Mouse (Mus musculus) bone marrow, adult 2 months (tissue): ENCODE measurements around the gene Dlx3. TPM values are rescaled to one million over a fixed set of nuclear protein-coding genes. Genes with fewer than 3 reads are reported as not detected.

Experiments
- H3K27ac ChIP-seq: fragments of 200-500 bp; 2 replicates; pipeline ENCODE4 v1.5.1; 2012; ENCODE audit warnings: low read depth, mild to moderate bottlenecking, control low read depth, inconsistent platforms, low read length; ENCODE audit not compliant: control insufficient read depth, poor library complexity, insufficient read depth
- H3K4me1 ChIP-seq: fragments of 200-500 bp; 2 replicates; pipeline ENCODE4 v1.6.1; 2011; ENCODE audit warnings: low read length; ENCODE audit not compliant: control insufficient read depth, insufficient read depth
- H3K4me3 ChIP-seq: fragments of 200-500 bp; replicated peaks from 2 replicates; pipeline ENCODE3; 2011; ENCODE audit warnings: mild to moderate bottlenecking, low read depth, low read length, control low read depth; ENCODE audit not compliant: control insufficient read depth
- CTCF ChIP-seq: fragments of 200-500 bp; IDR thresholded peaks from 2 replicates; pipeline ENCODE4 v1.5.1; 2011; ENCODE audit warnings: low read length, control low read depth; ENCODE audit not compliant: control insufficient read depth, insufficient read depth
- POLR2A ChIP-seq: fragments of 200-500 bp; IDR thresholded peaks from 2 replicates; pipeline ENCODE4 v1.6.1; 2011; ENCODE audit warnings: low read depth, mild to moderate bottlenecking, control low read depth, low read length, borderline replicate concordance; ENCODE audit not compliant: control insufficient read depth
- WGBS: fragments of 180-500 bp; shearing (Covaris S2); methylation state at CpG from one replicate; pipeline ENCODE4 v1.1.7; 2018; 5-methylcytosine and 5-hydroxymethylcytosine counted together
- polyA plus RNA-seq: library from polyadenylated mRNA; stranded (reverse); fragments of >200 nt; gene quantifications from 2 replicates; pipeline ENCODE4 v1.2.4, GENCODE M21; 2011; ENCODE audit warnings: low replicate concordance; ENCODE audit not compliant: missing spikeins, insufficient read depth, insufficient read length

Gene Dlx3
- polyA plus RNA-seq, 1 experiment = 0.57 TPM

GRCm38 (mm10) chr11:95097889-95098288 is 22.0 kb upstream of the Dlx3 start:
- WGBS = 62% methylated on average over 6 of the region's 6 CpGs
- no peaks in the 10 kb centered on the region; the same call in 1 of the 2 replicates for H3K4me1 ChIP-seq
- TF ChIP-seq POLR2A (no peak), CTCF (no peak)
- no peak overlapping the region for H3K4me3 ChIP-seq
- no peak overlapping the region for H3K27ac ChIP-seq

GRCm38 (mm10) chr11:95098346-95099095 is 21.4 kb upstream of the Dlx3 start:
- Histone ChIP-seq H3K4me1 (no peaks in the 10 kb centered on the region; the same call in 1 of the 2 replicates), H3K4me3 (no peak overlapping the region), H3K27ac (no peak overlapping the region)
- WGBS = 77% methylated on average over 5 of the region's 5 CpGs
- TF ChIP-seq CTCF (no peak), POLR2A (no peak)

GRCm38 (mm10) chr11:95100393-95100792 is 19.5 kb upstream of the Dlx3 start:
- TF ChIP-seq POLR2A = no peak
- no peak for TF ChIP-seq CTCF
- Histone ChIP-seq H3K4me1 (no peaks in the 10 kb centered on the region; the same call in 1 of the 2 replicates), H3K4me3 (no peak overlapping the region), H3K27ac (no peak overlapping the region)
- WGBS = 48% methylated on average over 3 of the region's 3 CpGs

GRCm38 (mm10) chr11:95101071-95101788 is 18.7 kb upstream of the Dlx3 start:
- Histone ChIP-seq H3K27ac (no peak overlapping the region), H3K4me3 (no peak overlapping the region), H3K4me1 (no peaks in the 10 kb centered on the region; the same call in 1 of the 2 replicates)
- 14% methylated on average over 16 of the region's 16 CpGs for WGBS
- TF ChIP-seq POLR2A (no peak), CTCF (no peak)

- 76% methylated on average over 19 of the region's 19 CpGs for WGBS
- no peak for TF ChIP-seq CTCF
- TF ChIP-seq POLR2A = no peak
- Histone ChIP-seq H3K27ac (no peak overlapping the region), H3K4me3 (no peak overlapping the region), H3K4me1 (no peaks in the 10 kb centered on the region; the same call in 1 of the 2 replicates)
These were observed 17.6 kb upstream of the Dlx3 start for GRCm38 (mm10) chr11:95102161-95102904.

- WGBS = 14% methylated on average over 6 of the region's 6 CpGs
- no peaks in the 10 kb centered on the region; the same call in 1 of the 2 replicates for H3K4me1 ChIP-seq
- no peak overlapping the region for H3K27ac ChIP-seq
- no peak overlapping the region for H3K4me3 ChIP-seq
- TF ChIP-seq CTCF (no peak), POLR2A (no peak)
These were observed 15.7 kb upstream of the Dlx3 start for GRCm38 (mm10) chr11:95104266-95104665.

- no peak overlapping the region for H3K27ac ChIP-seq
- 3% methylated on average over 25 of the region's 25 CpGs for WGBS
- H3K4me1 ChIP-seq = no peaks in the 10 kb centered on the region; the same call in 1 of the 2 replicates
- no peak overlapping the region for H3K4me3 ChIP-seq
- no peak for TF ChIP-seq POLR2A
- TF ChIP-seq CTCF = no peak
These were observed 14.5 kb upstream of the Dlx3 start for GRCm38 (mm10) chr11:95105274-95105874.
